Mouse (Mus musculus) stomach, embryonic 16.5 days (tissue): ENCODE measurements around the gene Pcca. TPM values are rescaled to one million over a fixed set of nuclear protein-coding genes. Genes with fewer than 3 reads are reported as not detected.

ENCODE experiments used
- ATAC-seq: fragments of 200-750 bp; cut with Nextera tagmentation; 2 replicates; pipeline ENCODE4 v1.8.0; 2017; ENCODE audit warnings: moderate number of reproducible peaks, moderate TSS enrichment; ENCODE audit not compliant: insufficient read depth, low FRiP score
- H3K27ac ChIP-seq: fragments of 300-500 bp; sonication (generic); 2 replicates; pipeline ENCODE4 v1.5.1; 2014; ENCODE audit warnings: low read length
- H3K27me3 ChIP-seq: fragments of 300-500 bp; sonication (generic); 2 replicates; pipeline ENCODE4 v1.6.1; 2014; ENCODE audit warnings: low read length, control low read depth, mixed read lengths; ENCODE audit not compliant: control insufficient read depth, insufficient read depth
- H3K36me3 ChIP-seq: fragments of 300-500 bp; sonication (generic); 2 replicates; pipeline ENCODE4 v1.6.1; 2014; ENCODE audit warnings: low read length; ENCODE audit not compliant: control insufficient read depth, insufficient read depth
- H3K4me1 ChIP-seq: fragments of 300-500 bp; sonication (generic); 2 replicates; pipeline ENCODE4 v1.6.1; 2014; ENCODE audit warnings: low read length, control low read depth, mixed read lengths; ENCODE audit not compliant: control insufficient read depth, insufficient read depth
- H3K4me2 ChIP-seq: fragments of 300-500 bp; sonication (generic); 2 replicates; pipeline ENCODE4 v1.6.1; 2014; ENCODE audit warnings: low read depth, low read length, mixed read lengths
- H3K4me3 ChIP-seq: fragments of 300-500 bp; sonication (generic); replicated peaks from 2 replicates; pipeline ENCODE4 v1.5.1; 2014; ENCODE audit warnings: mild to moderate bottlenecking, low read length
- H3K9ac ChIP-seq: fragments of 300-500 bp; sonication (generic); 2 replicates; pipeline ENCODE4 v1.6.1; 2014; ENCODE audit warnings: low read length
- H3K9me3 ChIP-seq: fragments of 300-500 bp; sonication (generic); replicated peaks from 2 replicates; pipeline ENCODE4 v1.6.1; 2016; ENCODE audit warnings: low read length, control low read depth; ENCODE audit not compliant: control insufficient read depth
- WGBS: fragments of 180-500 bp; shearing (Covaris S2); extraction: QIAGEN DNeasy Blood & Tissue Kit; methylation state at CpG from one replicate; pipeline ENCODE4 v1.1.7; 2014; 5-methylcytosine and 5-hydroxymethylcytosine counted together
- polyA plus RNA-seq: library from polyadenylated mRNA; unstranded; fragments of >200 nt; fragmentation: Nextera tagmentation; extraction: Ambion mirVana; gene quantifications from 2 replicates; pipeline ENCODE4 v1.2.1, GENCODE M21; 2015

The Pcca gene
- polyA plus RNA-seq, 1 experiment from 2014 or later = 19.7 TPM

DNA sequence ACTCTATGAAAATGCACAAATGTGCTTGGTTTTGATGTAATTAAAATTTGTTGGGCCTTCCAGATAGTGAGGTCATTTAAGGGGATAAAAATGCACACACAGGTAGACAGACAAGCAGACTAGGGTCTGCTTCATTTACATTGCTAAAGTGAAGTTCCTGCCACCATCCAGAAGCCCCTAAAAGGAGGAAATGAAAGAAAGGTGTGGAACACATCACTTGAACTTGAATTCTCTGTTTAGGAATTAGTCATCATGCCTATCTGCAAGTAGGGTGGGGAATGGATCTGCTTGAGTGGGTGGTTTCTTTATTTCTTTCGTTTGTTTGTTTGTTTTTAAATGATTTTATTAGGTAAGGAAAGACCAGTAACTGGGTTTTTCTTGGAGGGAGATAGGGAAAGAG, 166.2 kb downstream of the Pcca start:
- no peaks in the 10 kb centered on the region for H3K27me3 ChIP-seq
- 67% methylated on average over 1 of the region's 1 CpGs for WGBS
- no peaks in the 10 kb centered on the region for H3K4me1 ChIP-seq
- H3K36me3 ChIP-seq = no peaks in the 10 kb centered on the region
- no peak overlapping the region for H3K9ac ChIP-seq
- H3K4me3 ChIP-seq = no peak overlapping the region
- no peak overlapping the region for H3K27ac ChIP-seq
- H3K9me3 ChIP-seq = no peaks in the 10 kb centered on the region
- no peak for ATAC-seq
- no peak overlapping the region for H3K4me2 ChIP-seq

DNA sequence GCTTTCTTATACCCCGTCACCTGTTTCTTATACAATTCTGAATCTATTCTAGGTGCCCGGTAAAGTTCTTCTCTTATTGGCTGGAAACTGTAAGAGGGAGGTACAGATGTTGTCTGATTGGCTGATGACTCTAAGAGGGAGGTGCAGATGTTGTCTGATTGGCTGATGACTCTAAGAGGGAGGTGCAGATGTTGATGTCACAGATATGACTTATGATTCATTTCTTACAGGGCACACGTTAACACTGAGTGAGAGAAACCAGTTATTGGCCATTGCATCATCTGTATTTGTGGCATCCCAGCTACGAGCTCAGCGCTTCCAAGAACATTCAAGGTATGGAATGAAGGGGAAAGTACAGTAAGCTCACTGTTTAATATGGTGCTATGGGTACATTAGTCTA, 179.7 kb downstream of the Pcca start:
- Histone ChIP-seq H3K27me3 (no peaks in the 10 kb centered on the region), H3K4me2 (no peak overlapping the region), H3K9ac (no peak overlapping the region), H3K4me1 (no peaks in the 10 kb centered on the region), H3K36me3 (no peaks in the 10 kb centered on the region), H3K9me3 (no peaks in the 10 kb centered on the region), H3K27ac (no peak overlapping the region), H3K4me3 (no peak overlapping the region)
- 89% methylated on average over 5 of the region's 5 CpGs for WGBS
- ATAC-seq = no peak

DNA sequence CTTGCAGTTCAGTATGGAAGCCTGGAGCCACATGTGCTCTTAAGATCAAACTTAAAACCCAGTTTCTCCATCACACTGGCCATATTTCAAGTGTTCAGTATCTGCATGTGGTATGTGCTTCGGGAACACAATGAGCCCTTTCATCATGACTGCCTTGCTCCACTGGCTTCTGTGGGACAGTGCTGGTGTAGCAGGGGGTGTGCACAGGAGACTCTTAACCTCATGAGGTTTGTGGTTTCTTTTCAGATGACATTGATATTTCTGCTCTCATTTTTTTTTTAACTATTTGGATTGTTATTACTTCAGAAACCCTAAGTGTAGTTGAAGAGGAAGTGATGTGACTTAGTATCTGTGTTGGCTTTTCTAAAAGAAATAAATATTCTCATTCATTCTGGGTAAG, 180.8 kb downstream of the Pcca start:
- H3K4me2 ChIP-seq = no peak overlapping the region
- no peaks in the 10 kb centered on the region for H3K9me3 ChIP-seq
- no peaks in the 10 kb centered on the region for H3K36me3 ChIP-seq
- no peak overlapping the region for H3K27ac ChIP-seq
- no peak overlapping the region for H3K4me3 ChIP-seq
- no peaks in the 10 kb centered on the region for H3K27me3 ChIP-seq
- H3K4me1 ChIP-seq = no peaks in the 10 kb centered on the region
- ATAC-seq = no peak
- 63% methylated on average over 1 of the region's 1 CpGs for WGBS
- no peak overlapping the region for H3K9ac ChIP-seq

DNA sequence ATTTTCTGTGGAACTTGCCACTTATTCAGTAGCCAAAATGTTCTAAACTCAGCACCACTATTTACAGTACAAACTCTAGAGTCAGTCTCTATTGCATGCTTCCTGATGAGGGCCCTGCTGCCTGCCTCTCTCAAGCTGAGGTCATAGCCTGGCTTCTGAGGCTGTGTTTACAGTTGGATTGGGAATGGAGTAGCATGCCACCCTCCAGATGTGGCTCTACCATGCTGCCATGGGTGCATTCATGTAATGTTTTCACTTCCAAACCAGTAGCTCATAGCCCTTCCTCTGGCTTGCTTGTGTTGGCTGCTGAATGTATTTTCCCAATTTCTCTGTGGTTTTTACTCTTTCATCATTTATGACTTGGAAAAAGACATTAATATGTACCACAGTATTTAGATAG, 181.9 kb downstream of the Pcca start:
- no peaks in the 10 kb centered on the region for H3K9me3 ChIP-seq
- no peaks in the 10 kb centered on the region for H3K4me1 ChIP-seq
- no peaks in the 10 kb centered on the region for H3K27me3 ChIP-seq
- no peak overlapping the region for H3K4me2 ChIP-seq
- no peak for ATAC-seq
- no peak overlapping the region for H3K9ac ChIP-seq
- H3K36me3 ChIP-seq = no peaks in the 10 kb centered on the region
- no peak overlapping the region for H3K4me3 ChIP-seq
- no peak overlapping the region for H3K27ac ChIP-seq

DNA sequence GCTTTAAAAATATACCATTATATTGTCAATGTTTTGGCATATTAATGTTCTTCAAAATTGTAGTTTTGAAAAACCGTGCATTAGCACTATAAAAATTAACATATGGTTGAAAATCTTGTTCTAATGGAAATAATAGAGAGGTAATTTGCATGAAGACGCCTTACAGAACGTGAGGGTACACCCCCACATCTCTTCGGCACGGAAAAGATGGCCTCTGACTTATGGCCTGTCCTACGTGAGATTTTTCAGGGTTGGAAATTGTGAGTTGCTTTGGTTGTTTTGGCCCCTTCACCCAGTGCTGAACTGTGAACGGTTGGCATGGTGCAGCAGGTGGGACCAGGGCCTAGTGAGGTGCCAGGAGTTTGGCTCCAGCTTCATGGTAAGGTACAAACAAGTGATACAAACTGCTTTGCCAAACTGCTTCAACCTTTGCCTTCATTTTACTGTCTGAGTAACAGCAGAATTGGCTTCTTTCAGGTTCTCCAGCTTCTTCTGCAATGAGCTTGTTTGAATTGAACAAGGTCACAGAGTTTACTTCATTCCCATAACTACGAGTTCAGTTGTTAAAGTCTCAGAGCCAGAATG, 185.5 kb downstream of the Pcca start:
- 88% methylated on average over 8 of the region's 8 CpGs for WGBS
- no peaks in the 10 kb centered on the region for H3K4me1 ChIP-seq
- H3K4me3 ChIP-seq = no peak overlapping the region
- ATAC-seq = no peak
- H3K9me3 ChIP-seq = no peaks in the 10 kb centered on the region
- no peaks in the 10 kb centered on the region for H3K27me3 ChIP-seq
- H3K36me3 ChIP-seq = no peaks in the 10 kb centered on the region
- no peak overlapping the region for H3K9ac ChIP-seq
- H3K27ac ChIP-seq = no peak overlapping the region
- H3K4me2 ChIP-seq = no peak overlapping the region

DNA sequence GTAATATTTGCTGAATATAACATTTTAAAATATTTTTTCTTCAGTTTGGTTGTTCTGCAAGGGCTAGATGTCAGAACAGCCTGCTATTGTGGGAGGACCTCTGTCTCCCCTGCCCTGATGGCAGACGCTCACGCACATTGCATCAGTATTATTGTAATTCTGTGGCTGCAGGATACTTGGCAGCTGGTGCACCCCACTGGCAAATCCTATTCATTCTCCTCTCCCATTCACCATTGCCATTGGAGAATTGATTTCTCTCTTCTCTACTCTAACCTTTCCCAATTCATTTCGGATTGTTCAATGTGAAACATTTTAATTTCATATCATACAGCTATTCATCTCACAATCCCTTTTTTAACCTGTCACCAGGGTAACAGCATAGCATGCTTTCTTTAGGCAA, 186.9 kb downstream of the Pcca start:
- Histone ChIP-seq H3K4me1 (no peaks in the 10 kb centered on the region), H3K27me3 (no peaks in the 10 kb centered on the region), H3K9ac (no peak overlapping the region), H3K36me3 (no peaks in the 10 kb centered on the region), H3K4me2 (no peak overlapping the region), H3K27ac (no peak overlapping the region), H3K9me3 (no peaks in the 10 kb centered on the region), H3K4me3 (no peak overlapping the region)
- 72% methylated on average over 3 of the region's 3 CpGs for WGBS
- ATAC-seq = no peak

DNA sequence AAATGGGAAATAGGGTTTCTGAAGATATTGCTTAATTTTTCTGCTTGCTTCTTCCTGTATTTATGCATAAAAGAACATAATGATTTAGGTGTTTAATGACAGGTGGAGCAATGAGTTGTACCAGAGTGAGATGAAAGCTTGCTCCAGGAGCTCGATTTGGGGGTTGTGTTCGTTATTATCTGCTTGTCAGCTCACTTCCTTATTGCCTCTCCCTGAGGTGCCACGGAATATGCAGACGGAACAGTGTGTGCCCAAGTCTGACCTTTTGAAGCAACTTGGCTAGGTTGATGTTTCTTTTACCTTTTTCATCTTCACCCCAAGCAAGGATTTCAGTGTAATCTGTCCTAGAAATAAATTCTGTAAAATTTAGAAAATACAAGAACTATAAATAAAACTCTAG, 187.6 kb downstream of the Pcca start:
- Histone ChIP-seq H3K27ac (no peak overlapping the region), H3K4me3 (no peak overlapping the region), H3K36me3 (no peaks in the 10 kb centered on the region), H3K4me2 (no peak overlapping the region), H3K9ac (no peak overlapping the region), H3K4me1 (no peaks in the 10 kb centered on the region), H3K27me3 (no peaks in the 10 kb centered on the region), H3K9me3 (no peaks in the 10 kb centered on the region)
- no peak for ATAC-seq
- 42% methylated on average over 4 of the region's 4 CpGs for WGBS

DNA sequence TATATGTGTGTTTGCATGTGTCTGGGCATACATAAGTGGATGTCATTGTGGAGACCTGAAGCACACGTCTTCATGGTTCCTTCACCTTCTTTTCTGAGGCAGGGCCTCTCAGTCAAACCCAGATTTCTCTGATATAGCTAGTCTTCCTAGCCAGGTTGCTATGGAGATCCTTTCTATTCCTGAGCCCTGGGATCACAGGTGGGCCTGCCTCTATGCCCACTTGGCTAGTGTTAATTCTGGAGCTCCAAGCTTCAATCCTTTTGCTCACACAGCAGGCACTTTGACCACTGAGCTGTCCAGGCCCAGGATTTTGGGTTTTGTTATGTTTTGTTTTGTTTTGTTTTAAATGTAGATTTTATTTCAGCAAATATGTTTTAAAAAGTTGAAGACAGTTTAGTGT, 192.3 kb downstream of the Pcca start:
- Histone ChIP-seq H3K27me3 (no peaks in the 10 kb centered on the region), H3K9me3 (no peaks in the 10 kb centered on the region), H3K36me3 (no peaks in the 10 kb centered on the region), H3K9ac (no peak overlapping the region), H3K4me2 (no peak overlapping the region), H3K4me3 (no peak overlapping the region), H3K27ac (no peak overlapping the region), H3K4me1 (no peaks in the 10 kb centered on the region)
- 77% methylated on average over 1 of the region's 1 CpGs for WGBS
- ATAC-seq = no peak

DNA sequence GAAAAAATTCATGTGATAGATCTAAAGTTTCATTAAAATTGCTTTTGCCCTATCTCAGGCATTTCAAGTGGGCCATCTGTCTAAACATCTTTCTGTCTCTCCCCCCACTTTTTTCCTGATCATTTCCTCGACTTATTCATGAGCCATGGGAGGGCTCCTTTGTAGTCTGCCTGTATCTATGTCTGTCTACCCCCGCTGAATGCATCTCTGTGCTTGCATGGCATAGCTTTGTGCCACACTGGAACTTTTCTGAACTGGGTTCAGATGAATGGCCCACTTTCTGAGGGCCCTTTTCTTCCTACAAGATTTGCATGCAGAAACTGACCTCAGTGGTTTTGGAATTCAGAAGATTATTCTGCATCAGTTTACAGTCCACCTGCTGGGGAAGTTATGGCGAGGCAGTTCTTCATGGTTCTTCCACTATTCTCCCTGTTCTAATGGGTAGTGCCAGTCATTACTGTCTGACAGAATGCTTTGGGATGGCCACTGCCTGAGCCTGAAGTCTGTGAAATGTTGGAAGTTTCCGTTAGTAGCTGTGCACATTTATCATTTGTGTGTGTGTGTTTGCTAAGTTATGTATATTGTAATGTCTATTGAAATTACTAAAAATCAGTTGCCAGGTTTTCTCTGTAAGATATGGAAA, 195.4 kb downstream of the Pcca start:
- no peaks in the 10 kb centered on the region for H3K36me3 ChIP-seq
- H3K4me2 ChIP-seq = no peak overlapping the region
- H3K9ac ChIP-seq = no peak overlapping the region
- H3K27ac ChIP-seq = no peak overlapping the region
- ATAC-seq = no peak
- no peaks in the 10 kb centered on the region for H3K27me3 ChIP-seq
- no peak overlapping the region for H3K4me3 ChIP-seq
- H3K9me3 ChIP-seq = no peaks in the 10 kb centered on the region
- WGBS = 80% methylated on average over 4 of the region's 4 CpGs
- no peaks in the 10 kb centered on the region for H3K4me1 ChIP-seq
